Mouse (Mus musculus) kidney, adult 9 months (tissue): ENCODE results near the gene Cdk14.

ENCODE experiments used
- DNase-seq: peaks from one replicate; pipeline ENCODE4 v3.0.0; 2022

Gene Cdk14

DNA sequence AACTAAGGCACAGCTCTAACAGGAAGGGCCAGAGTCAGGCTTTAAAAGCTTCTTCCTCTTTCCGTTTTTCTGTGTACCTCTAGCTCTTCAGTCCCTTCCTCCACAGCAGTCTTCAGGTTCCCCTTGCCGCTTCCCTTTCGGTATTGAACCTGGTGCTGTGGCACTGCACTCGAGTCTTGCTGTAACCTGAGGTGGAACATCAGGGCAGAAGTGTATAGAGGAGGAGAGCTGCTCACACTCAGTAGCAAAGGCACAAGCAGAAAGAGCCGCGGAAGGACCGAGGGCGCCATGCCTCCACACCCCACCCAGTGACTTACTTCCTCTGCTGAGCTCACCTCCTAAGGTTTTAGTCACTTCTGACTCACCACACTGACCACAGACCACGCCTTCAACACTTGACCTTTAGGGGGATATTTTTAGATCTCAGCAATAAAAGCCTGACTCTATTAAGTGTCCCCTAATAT is at the start of gene Cdk14:
Gene Cdk14, minus strand, starts transcription at position 321 of the 464 bp plus-strand sequence.
- DNase-seq: peak; percentile 3

DNA sequence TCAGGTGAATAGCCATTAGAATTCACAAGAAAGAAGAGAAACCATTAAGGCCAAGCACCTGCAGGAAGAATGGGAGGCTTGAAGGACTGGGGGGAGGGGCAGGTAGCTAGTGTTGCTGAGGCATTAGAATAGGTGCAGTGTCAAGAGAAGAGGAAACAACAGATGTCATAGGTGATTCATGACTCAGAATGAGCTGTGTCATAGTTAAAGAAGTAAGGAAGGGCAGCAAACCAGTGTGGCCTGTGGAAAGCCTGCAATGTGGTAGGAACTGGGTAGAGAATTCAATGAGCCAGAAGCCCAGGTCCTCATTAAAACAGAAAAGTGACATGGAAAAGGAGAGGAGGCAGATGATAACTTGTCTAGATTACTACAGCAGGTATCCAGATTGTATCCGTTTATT is 45.1 kb upstream of the Cdk14 start:
- no peak for DNase-seq

GRCm38 (mm10) chr5:5431746-5432438 is 11.8 kb upstream of the Cdk14 start:
- no peak for DNase-seq

DNA sequence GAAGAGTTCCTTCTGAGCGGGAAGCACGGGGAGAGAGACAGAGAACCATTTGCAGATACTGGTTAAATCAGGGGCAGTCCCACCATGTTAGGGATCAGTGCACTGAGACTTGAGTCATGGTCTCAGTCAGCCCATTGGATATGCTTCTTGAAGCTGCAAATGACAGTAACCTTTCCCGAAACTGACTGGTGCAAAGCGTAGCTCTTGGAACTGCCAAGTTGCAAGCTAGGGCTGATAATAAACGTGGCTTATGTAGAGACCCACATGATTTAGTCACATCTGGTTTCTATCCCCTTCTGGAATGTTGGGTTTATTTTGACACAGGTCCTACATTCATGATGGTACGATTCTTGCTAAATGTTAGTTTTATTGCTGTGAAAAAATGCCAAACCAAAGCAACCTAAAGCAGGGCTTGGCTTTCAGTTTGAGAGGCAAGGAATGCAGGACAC is 3.6 kb upstream of the Cdk14 start:
- DNase-seq: no peak

- DNase-seq: no peak
Observed at GRCm38 (mm10) chr5:5423081-5423480, 3.0 kb upstream of the Cdk14 start.

GRCm38 (mm10) chr5:5421439-5421838 is 1.3 kb upstream of the Cdk14 start:
- no peak for DNase-seq

- no peak for DNase-seq
Observed at GRCm38 (mm10) chr5:5419253-5419652, 859 bp downstream of the Cdk14 start.

DNA sequence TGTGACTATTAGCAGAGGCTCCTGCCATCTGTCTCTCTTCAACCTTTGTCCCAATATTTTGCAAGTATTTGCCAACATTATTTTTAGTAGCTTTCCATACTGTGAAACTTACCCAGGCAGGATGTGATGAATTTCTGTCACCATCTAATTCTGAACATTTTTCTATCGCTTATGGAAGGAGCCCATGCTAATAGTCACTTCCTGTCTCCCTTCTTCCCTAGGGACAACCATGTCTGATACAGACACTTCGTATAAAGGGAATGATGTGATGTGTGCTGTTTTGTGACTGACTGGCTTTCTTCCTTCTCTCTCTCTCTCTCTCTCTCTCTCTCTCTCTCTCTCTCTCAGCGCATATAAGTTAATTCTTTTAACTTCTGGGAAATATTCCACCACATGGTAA is 5.3 kb downstream of the Cdk14 start:
- no peak for DNase-seq

DNA sequence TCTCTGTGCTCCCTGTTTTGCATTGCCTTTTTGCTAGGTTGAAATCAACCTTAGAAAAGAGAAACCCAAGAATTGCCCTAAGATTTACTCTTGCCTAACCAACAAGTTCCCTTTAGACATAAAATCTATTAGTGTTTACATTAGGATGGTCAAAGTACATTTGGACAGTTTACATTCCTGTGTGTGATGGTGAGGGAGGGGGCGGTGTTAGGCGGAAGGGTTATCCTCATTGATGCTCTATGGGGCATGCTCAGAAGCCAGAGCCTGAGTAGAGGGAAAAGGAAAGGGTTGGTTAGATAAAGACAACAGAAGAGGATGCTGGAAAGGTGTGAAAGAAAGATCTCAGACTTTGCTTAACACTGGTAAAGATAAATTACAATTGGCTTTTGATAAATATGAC is 8.2 kb downstream of the Cdk14 start:
- DNase-seq: no peak

DNA sequence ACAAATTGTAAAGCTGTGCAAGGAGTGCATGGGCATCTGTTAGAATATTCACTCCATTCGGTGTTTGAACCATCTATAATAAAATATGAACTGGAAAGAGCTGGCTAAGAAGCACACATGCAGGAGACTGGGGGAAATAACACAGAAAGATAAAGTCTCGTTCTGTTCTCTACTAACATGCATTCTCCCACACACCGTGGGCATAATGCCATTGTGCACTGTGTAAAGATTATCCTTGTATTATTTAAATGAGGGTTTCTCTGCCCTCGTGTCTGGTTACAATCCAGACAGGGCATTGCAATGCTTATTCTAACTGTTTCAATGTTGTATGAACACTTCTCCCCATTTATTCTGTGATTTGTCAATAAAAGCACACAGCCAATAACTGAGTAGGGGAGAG is 18.1 kb downstream of the Cdk14 start:
- no peak for DNase-seq

DNA sequence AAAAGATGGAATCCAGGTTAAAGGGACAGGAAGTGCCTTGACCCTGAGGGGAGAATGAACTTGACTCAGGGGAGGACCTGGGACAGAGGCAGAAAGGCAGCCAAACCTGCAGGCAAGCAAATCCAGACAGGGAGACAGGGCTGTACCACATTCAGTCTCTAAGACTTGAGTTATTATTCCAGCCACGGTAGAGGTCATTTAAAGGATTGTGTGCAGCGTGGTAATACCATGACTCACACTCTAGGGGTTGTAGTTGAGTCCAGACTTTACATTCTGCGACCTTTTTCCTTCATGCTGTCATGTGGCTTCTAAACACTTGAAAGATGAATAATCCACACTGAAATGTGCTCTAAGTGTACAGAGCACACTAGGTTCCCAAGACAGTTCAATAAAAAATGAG is 27.3 kb downstream of the Cdk14 start:
- no peak for DNase-seq

DNA sequence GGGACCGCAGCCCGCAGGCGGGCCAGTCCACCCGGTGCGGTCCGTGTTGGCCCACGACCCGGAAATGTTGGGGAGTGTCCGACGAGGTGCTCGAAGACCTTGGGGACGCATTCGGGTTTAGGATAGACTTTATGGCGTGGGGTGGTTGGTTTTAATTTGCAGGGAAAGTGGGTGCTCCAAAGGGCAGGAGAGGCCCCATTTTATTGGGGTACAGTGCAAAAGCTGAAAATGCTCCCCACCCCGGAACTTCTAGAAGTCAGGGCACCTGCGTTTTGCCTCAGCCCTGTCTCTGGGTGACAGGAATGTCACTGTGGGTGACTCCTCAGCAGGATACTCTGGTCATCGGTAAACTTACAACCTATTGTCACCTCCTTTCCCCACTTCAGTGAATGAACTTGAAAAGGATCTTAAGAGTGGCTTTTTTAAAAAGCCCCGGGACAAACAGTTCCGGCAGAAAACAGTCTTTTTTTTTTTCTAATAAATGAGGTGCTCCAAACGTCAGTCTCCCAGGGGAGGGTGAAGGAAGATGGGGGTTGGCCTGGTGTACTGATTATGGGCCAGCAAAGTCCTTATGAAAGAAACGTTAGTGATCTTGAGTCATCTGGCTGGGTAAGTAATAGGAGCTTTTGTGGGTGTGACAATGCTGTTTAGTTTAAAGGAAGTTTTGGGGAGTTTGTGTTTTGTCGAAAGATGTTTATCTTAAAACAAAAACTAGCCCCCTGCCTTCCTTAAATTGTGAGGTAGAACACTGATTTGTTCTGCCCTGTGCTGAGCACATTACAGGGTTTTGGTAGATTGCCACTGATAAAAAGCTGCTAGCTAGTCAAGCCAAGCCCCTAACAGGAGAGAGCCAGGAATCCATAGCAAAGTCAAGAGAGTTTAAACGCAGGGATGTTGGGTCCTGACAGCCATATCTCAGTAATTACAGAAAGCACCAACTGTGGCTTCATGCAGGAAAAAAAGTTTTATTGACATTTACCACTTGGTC is 39.1 kb downstream of the Cdk14 start:
- peak; percentile 30 for DNase-seq

DNA sequence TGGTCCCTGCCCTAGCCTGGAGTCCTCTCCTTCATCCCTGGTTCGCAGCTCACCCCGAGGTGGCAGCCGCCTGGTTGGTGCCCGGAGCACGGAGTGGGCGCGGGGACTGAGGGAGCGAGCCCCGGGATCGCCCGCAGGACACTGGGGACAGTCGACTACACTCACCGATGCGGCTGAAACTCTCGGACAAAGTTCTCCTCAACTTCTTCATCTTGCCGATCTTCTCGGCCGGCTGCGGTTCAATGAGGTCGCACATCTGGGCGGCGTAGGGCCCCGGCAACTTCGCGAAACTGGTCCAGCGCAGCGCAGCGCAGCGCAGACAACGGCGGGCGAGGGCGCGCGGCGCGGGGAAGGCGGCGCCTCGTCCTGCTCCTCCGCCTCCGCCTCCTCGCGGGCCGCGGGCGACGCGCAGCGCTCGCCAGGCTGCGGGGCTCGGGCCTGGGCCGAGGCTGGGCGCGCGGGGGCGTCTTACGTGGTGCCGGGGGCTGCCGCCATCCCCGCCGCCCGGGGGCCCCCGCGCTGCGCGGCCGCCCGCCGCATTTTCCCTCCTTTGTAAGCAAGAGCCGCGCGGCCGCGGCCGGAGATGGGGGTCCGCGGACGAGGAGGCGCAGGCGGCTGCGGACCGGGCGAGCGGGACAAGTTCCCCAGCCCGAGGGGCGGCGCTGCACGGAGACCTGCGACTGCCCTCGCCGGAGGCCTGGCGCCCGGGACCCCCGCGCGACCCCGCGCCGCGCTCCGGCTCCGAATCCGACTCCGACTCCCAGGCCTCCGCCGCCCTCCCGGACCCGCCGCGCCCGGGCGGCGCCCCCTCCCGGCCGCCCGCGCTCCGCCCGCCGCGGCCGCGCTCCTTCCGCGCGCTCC is 40.0 kb downstream of the Cdk14 start:
- DNase-seq: peak; percentile 13

DNA sequence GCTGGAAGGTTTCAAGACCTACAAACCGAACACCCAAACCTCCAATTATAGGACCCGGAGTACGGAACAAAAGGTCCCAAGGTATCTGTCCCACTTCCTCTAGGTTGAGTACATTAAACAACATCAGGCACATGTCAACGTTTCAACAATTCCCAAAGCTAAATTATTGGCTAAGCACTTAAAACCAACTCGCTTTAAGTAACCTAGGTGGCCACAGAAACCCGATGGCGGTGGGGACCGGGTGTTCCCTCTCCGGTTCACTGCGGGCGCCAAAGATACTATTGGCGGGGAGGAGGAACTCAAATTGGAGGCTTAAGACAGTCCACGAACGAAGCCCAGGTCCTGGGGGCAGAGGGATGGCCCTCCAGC is 40.6 kb downstream of the Cdk14 start:
- DNase-seq: no peak

DNA sequence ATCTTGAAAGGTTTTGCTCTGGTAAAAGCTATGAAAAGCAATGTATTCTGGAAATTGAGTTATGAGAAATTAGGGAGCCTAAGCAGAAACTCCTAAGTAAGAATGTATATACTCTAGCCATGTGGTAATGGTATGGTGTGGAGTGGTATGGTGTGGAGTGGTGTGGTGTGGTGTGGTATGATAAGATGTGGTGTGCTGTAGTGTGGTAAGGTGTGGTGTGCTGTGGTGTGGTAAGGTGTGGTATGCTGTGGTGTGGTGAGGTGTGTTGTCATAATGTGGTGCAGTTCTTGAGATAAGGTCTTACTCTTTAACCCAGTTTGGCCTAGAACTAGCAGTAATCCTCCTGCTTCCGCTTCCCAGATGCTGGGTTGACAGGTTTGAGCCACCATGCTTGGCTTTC is 45.7 kb downstream of the Cdk14 start:
- DNase-seq: no peak

GRCm38 (mm10) chr5:5373541-5373940 is 46.6 kb downstream of the Cdk14 start:
- DNase-seq: no peak

DNA sequence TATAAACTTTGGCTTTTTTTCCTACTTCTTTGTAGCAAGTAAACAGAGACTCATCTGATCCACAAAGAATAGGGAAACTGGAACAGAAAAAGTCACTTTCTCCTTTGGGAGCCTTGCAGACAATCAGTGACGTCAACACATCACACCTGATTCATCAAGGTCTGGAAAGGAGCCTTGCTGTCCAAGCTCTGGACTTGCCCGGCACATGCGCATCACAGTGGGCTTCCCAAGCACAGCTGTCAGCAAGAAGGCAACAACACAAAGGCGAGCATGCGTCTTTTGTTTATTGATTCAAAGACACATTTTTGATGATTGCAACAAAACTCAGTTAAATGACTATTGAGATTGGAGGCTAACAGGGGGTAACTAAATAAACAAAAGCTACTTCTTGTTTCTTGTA is 47.2 kb downstream of the Cdk14 start:
- DNase-seq: no peak

DNA sequence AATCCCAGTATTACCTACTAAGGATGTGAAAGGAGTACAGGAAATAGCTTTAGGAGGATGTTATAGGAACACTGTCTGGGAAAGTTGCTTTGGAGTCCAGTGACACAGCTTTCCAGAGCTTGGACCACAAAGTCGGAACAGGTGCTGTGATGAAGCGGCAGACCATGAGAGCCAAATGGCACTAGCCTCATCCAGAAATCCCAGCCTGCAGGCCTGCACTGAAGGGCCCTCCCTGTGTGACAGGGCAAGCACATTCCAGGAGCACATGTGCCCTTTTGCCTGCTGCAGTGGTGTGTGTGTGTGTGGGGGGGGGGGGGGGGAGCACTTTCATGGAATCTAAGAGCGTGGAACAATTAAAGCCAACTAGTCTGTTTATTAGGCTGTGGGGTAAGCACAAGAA is 47.8 kb downstream of the Cdk14 start:
- no peak for DNase-seq

DNA sequence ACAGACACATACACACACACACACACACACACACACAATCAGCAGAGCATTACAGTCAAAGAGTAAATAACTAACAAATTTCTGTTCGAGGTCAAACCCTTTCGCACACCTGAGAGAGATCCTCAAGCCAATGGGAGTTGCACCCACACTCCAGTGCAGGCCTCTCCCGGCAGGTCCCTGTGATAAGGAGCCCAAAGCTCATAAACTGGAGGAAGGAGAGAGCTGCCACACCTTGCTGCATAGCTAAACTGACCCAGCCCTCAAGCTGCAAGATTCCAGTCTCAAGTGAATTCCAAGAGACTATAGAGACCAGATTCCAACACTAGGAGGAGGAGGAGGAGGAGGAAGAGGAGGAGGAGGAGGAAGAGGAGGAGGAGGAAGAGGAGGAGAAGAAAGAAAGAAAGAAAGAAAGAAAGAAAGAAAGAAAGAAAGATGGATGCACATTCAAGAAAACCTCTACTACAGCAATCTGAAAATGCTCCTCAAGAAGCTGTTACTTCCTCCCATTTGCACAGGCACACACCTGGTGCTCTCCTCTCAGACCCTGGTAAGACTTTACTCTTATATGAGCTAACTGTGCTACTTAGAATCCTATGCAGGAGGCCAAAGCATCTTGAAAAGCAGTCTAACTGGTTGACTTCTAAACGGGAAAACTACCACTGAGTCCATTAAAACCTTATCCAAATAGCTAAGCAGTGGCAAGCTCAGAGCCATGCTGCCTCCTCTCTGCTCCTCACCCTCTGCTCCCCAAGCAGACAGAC is 49.6 kb downstream of the Cdk14 start:
- no peak for DNase-seq

DNA sequence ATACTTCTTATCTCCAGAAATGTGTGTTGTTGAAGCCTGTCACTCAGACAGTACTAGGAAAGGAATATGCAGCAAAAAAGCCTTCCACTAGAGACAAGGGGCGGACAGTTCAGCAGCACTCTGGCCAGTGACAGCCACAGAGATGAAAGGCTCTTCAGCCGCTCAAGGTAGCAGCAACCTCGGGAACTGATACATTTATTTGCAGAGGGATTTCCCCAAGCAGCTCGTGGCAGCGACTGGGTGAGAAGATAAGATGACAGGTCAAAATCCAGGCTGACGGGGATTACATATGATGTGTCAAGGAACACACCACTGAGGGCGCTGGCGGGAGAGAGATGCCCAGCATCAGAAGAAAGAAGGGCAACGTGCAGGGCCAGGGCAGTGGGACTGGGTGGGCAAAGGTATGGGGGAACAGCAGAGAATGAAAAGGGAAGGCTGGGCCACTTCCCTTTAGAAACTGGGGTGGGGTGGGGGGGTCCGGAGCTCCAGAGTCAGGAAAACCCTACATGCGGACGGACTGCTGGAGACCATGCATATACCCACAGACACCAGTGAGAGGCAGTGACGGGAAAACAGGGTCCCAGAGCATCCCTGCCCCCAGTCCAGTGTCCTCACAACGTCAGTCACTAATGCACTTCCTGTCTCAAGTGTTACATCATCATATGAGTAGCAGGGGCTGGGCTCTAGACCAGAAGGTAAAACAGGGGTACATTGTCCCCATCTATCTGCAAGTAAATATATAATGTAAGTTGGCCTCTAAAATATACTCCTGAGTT is 51.5 kb downstream of the Cdk14 start:
- no peak for DNase-seq

GRCm38 (mm10) chr5:5367550-5367949 is 52.6 kb downstream of the Cdk14 start:
- no peak for DNase-seq
